Mouse (Mus musculus): ENCODE measurements around the gene Myl6b.

GRCm38 (mm10) chr10:128474366-128474765 lies 24.1 kb downstream of the Myl6b start:
- TF ChIP-seq CTCF (IDR thresholded peaks at IDR 0.05; ENCODE audit: insufficient read depth, low read depth, low read length), result no peak
- no peak for TF ChIP-seq POLR2A (IDR thresholded peaks at IDR 0.05; ENCODE audit: insufficient read depth, low read depth, low read length)

All from olfactory bulb, adult 2 months (tissue).